Mouse (Mus musculus) natural killer cell, adult 2 months (primary cell): Measurements from ENCODE around the gene Slc35c2.

Experiments
- DNase-seq, 2 experiments: peaks; one replicate each; pipeline ENCODE4 v3.0.0; 2022; ENCODE audit warnings: low spot score in 2 of 2

Gene Slc35c2

DNA sequence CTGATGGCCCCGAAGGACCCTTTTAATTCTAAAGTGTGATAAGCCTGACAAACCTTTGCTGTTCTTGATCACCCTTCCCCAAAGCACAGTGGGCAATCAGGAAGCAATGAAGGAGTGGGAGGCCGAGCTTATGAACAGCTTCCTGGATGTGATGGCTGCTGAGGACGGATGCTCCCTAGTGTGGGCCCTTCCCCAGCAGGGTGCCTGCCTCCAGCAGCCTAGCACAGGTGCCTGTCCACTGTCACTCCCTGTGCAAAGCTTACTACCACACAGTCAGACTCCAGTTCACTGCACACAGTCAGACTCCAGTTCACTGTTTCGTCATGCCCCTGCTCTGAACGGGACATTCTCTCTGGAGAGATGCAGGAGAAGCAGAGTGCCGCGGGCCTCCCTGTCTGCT, 24.7 kb upstream of the Slc35c2 start:
- no peak for DNase-seq

DNA sequence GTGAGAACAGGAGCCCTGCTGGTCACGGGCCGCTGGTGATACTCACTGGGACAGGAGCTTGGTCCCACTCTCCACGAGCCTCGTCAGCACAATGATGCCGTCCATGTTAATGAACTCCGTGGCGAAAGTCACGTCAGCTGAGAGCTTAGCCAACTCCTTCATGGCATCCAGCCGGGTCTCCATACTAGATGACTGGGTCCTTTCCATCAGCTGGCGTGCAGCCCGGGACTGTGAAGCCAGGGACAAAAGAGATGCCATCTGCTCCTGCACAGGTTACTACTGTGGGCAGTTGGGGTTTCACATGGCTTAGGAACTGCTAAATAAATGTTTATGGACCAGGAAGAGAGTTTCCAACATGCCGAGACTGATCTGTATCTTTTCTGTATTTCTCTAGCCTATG, 23.9 kb upstream of the Slc35c2 start:
- DNase-seq = no peak

DNA sequence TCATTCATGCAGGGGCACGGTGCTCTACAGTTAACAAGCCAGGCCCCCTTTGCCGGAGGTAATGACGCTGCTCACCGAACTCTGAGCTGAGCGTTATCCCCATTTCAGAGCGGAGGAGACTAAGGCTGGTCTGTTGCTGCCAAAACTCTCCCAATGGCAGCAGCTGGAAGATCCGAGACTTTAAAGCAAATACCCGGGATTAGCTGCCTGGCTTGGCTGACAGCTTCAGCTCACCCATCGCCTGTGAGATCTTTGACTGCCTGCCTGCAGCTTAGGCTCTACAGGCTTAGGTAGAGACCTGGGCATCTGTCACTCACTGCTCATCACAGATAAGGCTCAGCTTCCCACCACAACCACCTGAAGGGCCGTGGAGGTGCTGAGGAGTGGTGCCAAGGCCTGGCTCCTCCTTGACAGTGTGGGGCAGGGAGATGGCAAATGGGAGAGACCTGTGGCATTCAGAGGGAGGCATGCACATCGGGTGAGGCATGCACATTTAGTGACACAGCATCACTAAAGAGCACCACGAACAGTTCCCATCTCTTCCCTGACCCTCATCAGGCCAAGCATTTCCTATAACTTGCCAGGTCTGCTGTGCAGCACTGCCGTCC, 23.3 kb upstream of the Slc35c2 start:
- DNase-seq = no peak

DNA sequence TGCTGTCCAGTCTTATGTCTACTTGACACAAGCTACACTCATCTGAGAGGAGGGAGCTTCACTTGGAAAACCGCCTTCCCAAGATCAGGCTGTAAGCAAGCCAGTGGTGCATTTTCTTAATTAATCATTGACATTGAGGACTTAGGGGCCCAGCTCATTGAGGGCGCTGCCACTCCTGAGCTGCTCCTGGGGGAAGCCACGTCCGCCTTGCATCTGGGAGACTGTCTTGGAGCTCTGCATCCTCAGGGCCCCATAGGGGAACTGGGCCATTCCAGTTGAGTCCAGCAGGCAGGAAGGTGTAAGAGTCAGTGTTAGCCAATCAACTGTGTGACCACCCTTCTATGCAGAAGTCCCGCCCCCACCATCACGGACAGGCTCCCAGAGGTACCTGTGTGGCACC, 20.1 kb upstream of the Slc35c2 start:
- no peak for DNase-seq

DNA sequence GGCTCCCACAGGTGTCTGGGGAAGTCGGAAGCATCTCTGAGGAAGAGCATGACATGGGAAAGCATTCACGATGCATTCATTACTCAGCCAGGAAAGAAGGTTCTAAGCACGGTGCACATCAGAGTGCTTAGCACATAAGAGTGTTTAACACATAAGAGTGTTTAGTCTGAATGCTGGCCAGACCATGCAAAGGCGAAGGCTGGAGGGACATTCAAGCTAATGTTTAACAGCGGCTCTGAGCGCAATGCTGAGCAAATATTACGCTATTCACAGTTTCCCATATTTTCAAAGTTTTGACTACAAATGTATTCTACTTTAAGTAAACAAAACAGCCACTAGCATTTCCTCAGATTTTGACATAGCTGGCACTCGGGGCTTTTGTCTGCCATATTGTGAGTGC, 17.8 kb upstream of the Slc35c2 start:
- no peak for DNase-seq

DNA sequence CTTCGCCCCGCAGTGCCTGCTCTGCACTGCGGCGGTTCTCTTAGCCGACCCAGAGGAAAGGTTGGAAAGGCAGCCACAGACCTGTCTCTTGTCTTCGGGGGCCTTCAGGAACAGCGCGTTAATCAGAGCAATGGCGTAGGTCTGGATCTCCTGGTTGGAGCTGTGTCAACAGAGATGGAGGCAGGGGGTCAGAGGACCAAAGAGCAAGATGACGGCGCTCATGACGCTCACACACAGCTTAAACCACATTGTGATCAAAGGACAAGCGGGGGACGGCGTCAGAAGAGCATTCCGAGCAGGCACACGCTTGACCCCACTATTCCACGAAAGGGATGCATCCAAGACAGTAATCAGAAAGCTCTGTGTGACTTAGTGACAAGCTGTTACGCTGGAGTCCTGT, 17.1 kb upstream of the Slc35c2 start:
- DNase-seq = no peak

DNA sequence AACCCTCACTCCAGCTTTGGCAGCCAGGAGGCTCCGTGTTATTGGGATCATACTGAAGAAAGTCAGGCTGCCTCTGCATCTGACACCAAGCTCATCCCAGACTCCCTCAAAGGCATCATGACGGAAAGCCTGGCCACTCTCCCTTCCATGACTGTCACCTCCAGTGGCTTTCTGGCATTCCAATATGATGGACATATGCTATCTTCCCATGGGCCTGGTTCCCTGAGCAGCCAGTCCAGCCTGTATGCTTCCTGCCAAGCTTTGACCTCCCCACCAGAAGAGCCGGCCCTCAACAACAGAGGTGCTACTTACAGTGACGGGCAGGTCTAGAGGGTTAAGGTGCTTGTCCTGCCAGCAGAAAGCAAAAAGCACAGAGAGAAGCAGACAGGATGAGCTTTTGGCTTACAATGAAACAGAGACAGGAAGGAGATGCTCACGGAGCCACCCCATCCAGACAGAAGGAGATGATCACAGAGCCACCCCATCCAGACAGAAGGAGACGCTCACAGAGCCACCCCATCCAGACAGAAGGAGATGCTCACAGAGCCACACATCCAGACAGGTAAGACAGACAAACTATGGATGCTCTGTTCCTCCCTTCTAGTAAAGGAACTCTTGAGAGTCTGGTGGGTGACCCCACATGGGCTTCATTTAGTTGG, 15.8 kb upstream of the Slc35c2 start:
- no peak for DNase-seq

DNA sequence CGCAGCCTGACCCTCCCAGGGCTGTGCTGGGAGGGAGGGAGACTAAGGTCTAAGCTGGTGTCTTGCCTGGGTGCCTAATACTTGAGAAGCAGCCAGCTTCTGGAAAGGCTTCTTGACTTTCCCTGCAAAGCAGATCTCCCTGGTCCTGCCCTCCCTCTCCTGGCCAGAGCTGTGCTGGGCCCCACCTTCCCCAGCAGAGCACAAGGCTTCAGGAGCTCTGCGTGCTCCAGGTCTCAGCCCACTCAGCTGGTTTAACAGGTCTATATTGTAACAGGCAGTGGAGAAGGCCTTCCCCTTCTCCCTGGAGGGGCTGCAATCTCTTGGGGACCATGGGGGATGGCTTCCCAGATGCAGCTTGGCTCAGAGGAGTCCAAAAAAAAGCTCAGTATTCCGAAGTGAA, 13.7 kb upstream of the Slc35c2 start:
- DNase-seq = no peak

DNA sequence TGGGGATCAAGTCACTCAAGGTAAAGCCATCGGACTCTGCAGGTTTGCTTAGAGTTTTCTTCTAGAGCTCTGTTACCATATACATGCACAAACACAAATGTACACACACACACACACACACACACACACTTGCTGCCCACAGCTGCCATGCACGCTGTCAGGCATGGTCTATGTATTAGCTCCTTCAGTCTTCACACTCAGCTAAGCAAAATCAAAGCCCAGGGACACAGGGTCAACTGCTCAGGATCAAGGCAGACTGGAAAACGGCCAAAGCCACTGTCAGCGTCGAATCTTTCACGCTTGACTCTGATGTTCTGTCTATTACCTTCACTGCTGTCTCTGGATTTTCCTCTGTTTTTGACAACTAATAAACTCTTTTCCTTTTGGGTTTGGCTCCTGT, 13.2 kb upstream of the Slc35c2 start:
- no peak for DNase-seq

DNA sequence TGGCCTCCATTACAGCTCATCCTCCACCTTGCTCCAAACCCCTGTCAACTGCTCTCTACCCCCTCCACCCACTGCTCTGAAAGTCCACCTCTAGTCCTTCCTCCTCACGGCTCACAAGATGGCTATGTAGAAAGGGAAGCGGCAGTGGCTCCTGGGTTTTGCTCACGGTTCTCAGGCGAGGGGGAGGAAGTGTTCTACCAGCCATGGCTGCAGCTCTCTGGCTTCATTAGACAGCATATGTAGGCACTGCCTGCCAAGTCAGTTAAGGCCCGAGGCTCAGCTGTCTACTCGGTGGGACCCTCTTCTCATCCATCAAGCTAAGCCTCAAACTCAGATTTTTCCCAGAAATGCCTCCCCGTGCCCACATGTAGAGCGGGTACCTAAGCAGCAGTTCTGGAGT, 12.8 kb upstream of the Slc35c2 start:
- no peak for DNase-seq

DNA sequence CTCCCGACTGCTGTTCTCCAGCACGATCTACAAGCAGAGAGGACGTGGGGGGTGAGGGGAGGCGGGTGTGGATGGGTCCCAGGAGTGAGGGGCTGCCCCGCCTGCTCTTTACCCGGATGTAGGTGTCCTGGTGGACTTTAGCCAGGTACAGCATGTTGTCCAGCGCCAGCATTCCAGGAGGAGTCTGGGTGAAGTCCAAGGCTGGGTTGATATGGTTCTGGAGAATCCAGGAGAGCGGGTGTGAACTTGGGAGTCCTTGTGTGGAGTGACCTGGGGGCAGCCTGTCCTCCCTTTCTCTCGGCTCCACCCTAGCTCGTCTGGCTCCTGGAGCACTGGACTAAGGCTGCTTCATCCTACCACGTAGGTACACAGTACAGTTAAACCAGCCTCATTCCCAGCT, 9.8 kb upstream of the Slc35c2 start:
- no peak for DNase-seq

DNA sequence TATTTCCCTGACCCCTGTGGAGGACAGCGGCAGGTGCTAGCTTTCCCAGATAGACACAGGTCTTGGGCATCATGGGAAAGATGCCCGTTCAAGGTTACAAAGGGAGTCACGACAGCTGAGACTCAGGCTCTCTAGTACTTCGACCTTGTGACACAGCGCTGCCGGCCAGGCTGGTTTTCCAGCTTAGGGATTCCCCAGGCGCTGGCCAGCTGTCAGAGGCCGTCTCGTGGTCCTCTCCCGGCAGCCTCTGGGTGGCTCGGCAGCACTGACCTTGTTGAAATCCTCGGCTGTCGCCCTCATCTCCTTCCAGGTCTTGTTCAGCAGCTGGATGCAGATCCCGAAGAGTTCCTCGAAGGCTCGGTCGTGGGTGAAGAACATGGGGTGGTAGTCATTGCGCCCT, 8.9 kb upstream of the Slc35c2 start:
- no peak for DNase-seq

DNA sequence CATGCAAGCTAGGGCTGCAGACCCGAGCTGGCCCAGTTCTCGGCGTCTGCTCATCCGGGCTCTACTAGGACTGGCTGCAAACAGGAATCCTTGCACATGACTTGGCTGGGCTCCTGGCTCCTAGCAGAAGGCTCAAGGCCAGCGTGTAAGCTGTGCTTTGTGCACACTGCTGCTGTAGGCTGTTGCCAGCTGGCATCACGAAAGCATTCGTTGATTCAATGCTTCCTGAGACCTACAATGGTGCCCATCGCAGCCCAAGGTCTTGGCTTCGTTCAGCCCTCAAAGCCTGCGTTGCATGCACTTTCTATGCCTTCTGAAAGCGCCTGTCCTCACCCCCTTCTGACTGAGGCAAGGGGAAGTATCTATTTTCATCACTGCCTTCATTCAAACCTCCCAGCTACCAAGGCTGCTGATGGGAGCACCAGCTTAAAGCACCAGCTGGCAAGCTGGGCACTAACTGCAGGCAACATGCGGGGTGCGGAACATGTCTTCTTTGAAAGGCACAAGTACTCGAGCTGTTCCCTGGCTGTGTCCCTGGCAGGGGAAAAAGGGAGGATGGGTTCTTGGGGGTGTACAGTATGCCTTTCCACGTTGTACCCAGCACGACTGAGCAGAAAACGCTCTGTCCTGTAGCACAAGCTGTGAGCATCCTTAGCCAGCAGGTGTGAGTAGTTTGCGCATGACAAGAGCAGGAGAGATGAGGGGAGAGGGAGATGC, 804 bp upstream of the Slc35c2 start:
- DNase-seq = no peak

DNA sequence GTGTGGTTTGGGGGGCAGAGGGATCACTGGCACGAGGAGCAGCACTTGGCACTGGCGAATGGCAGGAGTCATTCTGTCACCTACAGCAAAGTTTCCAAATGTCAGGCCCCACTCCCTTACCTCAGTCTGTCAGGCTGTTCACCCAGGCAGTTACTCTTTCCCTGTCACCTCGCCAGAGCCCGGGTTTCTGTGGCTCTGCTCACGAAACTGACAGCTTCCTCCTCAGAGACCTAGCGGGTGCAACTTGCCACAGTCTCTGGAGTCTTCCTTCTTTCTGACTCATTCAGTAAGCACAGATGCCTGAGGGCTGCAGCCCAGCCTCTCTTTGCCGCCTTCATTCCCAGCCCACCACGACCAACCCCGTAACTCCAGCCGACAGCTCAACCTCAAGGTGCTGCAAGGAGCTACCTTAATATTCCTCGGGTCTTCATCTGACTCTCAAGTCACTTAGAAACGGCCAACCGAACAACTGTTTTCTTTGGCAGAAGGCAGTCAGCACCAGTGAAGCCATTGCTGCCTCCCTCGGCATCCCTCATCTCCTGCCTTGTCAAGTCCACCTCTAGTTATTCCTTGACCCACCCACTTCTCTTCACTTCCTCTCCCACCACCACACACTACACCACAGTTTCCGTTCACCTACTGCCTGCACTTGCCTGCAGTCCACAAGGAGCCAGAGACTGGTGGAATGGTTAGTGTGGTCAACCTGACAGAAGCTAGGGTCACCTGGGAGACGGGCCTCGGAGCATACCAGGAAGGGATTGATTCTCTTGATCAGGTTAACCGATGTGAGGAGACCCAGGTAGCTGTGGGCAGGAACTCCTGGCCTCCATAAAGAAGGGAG, 1.1 kb downstream of the Slc35c2 start:
- DNase-seq = peak; percentile 27 to 35

DNA sequence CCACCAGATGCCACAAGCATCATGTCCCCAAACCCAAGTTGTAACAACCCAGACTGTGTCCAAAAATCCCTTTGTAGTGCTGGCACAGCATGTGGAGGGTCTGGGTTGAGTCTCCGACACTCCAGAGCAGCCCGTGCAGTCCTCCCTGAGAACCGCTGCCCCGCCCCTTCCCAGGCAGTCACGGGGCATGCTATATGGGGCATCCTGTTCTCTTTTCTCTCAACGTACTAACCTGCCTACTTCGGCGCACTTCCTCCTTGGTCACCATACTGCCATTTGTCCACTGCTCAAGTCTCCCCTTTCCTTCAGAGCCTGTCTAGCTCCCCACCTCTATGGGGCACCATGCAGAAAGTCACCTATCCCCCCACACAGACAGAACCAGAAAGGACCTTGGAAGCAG, 2.0 kb downstream of the Slc35c2 start:
- peak in 1 of 2 experiments; percentile 56 for DNase-seq

DNA sequence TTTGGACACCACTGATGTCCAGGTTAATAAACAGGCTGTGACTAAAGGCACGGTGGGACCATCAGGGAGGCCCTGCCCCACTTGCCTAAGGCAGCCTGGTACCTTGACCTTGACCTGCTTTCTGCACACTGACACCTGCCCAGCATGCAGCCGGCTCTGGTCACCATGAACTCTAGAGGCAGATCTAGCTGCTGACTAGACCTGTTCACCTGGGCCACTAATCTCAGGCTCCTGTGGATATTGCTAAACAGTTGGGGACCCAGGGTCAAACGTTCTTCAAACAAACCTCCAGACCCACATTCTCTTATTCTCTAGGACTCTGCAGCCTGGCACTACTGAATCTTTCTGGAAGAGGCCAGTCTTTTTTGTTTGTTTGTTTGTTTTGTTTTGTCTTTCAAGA, 2.6 kb downstream of the Slc35c2 start:
- DNase-seq = no peak

DNA sequence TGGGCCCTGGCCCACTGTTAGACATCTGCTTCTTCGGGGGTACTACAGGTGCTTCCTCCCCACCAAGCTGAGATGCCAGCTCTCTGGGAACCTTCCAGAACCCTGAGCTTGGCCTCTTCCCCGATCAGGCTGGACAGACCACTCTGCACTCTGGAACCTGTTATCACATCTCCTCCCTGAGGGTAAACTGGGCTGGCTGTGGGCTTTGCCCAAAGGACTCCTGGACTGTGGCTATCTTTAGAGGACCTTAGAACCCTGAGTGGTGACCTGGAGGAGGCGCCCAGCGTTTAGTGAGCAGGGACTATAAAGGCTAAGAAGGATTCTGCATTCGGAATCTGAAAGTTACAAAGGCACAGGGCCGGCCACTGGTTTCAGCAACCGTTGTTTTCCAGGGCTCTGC, 3.3 kb downstream of the Slc35c2 start:
- no peak for DNase-seq

DNA sequence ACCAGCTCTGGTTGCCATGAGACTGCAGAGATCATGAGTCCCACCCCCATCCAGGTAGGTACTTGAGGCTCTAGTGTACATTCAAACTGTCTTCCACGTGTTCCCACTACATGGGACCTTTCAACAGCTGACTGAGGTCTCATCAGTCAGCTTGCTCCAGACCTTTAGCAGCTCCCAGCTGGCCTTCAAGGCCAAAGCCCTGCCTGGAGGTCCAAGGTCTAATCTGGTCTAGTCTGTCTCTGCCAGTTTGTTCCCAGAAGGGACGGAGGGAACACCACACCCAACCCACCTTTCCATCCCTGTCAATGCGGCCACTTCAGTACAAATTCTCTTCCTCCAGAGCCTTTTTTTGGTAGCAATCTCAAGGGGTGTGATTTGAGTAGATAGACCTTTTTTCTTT, 4.0 kb downstream of the Slc35c2 start:
- DNase-seq = no peak

DNA sequence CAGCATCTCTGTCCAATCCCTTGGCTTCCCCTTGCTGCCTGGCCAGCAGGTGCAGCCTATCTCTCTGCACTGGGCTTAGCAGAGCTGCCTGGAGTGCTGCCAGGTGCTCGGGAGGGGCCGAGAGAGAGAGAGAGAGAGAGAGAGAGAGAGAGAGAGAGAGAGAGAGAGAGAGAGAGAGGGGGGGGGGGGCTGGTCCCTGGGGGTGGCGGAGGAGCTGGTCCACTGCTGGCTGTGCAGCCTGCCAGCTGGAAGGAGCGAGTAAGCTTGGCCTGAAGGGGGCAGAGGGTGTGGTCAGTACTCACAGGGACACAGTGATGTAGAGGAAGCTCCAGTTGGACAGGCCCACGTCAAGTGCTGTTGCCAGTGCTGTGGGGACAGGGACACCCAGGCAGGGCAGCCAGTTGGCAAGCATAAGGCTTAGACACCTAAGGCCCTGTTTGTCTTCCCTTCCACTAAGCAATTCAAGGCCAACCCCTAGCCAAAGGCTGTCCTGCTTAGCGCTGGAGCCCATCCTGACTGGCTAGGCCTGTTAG, 5.8 kb downstream of the Slc35c2 start:
- no peak for DNase-seq

DNA sequence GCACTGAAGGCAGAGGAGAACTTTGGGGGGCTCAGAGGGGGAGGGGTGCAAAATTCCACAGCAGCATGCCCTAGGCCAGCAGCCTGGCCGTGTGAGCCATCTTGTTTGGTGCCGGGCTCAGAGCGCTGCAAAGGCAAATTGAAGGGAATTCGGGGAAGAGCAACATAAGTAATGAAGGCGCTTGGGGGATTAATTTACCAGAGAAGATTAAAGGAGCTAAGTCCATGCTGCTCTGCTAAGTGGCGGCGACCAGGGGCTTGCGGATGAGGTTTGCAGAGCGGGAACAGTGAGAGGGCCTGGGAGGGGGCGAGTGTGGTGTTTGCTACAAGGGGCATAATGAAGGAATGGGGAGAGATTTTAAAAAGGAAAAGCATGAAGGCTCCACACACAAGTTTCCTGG, 8.3 kb downstream of the Slc35c2 start:
- no peak for DNase-seq

DNA sequence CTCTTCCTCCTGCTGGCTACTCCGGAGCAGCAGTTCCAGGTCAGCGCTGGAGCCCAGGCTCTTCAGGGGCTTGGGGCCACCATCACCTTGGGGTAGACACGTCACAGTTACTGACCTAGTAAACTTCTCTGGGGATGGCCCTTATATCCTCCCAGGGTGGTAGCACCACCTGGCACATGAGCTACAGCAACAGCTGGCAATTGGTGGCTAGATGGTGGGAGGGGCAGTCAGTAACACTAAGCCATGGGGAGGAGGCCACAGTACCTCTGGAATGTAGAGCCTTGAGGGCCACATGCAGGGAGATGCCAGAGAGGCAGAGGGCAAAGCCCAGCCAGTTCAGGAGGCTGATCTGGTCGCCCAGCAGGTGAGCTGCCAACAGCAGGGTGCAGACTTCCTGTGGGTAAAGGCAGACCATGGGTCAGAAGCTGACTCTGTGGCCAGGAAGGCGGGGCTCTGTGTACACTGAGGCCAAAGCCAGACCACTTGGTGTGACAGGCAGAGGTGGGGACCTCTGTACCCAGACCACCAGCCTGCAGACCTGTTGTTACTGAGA, 10.4 kb downstream of the Slc35c2 start:
- no peak for DNase-seq

DNA sequence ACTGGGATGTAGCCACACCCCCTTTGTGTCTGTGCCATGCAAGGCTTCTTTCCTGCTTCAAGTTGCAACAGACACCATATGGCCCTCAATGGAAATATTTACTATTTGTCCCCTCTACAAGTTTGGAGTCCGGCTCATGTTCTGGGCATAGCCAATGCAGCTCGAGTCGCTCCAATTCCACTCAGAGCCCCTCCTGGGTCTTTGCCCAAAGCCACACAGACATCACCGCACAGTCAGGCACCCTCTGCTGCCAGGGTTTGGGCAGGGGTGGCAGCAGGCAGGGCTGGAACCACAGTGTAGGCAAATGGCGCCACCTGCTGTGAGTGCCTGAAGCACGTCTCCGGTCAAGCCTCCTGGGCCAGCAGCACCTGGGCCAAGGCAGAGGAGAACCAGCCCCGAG, 11.8 kb downstream of the Slc35c2 start:
- DNase-seq = peak; percentile 55 to 61
